ENCODE assay signal across 14 mouse cellular contexts in genomic region chr2:29324456-29324855, GRCm38 (mm10). TPM values are rescaled to one million over a fixed set of nuclear protein-coding genes. Genes with fewer than 3 reads are reported as not detected.
DNase-seq lines count a peak whose midpoint lies in the region; ATAC-seq and TF ChIP-seq lines count a peak whose summit lies in the region.
"Had no signal": no experiment of that assay in that cellular context is flagged by ENCODE, and none has a peak within 500 bp of the region (broad histone marks: within the 10 kb centered on the region; RNA-seq: fewer than 3 reads in every experiment).

No protein-coding gene starts in this region.

- in situ Hi-C loops in ES-E14 (cut with MboI; ENCODE audit: low sequenced_read_pairs in 2 of 2, unreplicated experiment in 2 of 2): no loop called here

- no peak overlapping the region for H3K4me2 ChIP-seq in intestine, embryonic 16.5 days (ENCODE audit: low read depth, low read length)
- H3K4me2 ChIP-seq: hindbrain, embryonic 15.5 days; liver, embryonic 15.5 days had no signal

- 64% methylated on average over 2 of the region's 2 CpGs for WGBS in intestine, embryonic 16.5 days

- H3K9ac ChIP-seq in ES-E14 (ENCODE audit: insufficient read depth, low read depth, low read length, poor library complexity, severe bottlenecking): no peak overlapping the region
- H3K9ac ChIP-seq in intestine, embryonic 16.5 days (ENCODE audit: low read depth, low read length): no peak overlapping the region
- H3K9ac ChIP-seq: hindbrain, embryonic 15.5 days; liver, embryonic 15.5 days had no signal

- no peaks in the 10 kb centered on the region for H3K4me1 ChIP-seq in ES-E14 (ENCODE audit: control insufficient read depth in 2 of 2, insufficient read depth in 2 of 2, low read length in 2 of 2, poor library complexity in 1 of 2)
- H3K4me1 ChIP-seq in intestine, embryonic 16.5 days (ENCODE audit: control insufficient read depth, insufficient read depth, low read length): no peaks in the 10 kb centered on the region
- H3K4me1 ChIP-seq: liver, embryonic 15.5 days had no signal

- H3K9me3 ChIP-seq in ES-E14 (ENCODE audit: control insufficient read depth, insufficient read depth, low read depth, low read length): no peaks in the 10 kb centered on the region
- no peaks in the 10 kb centered on the region for H3K9me3 ChIP-seq in intestine, embryonic 16.5 days (ENCODE audit: control insufficient read depth, low read length)
- H3K9me3 ChIP-seq: hindbrain, embryonic 15.5 days; liver, embryonic 15.5 days had no signal

- no peak overlapping the region for H3K27ac ChIP-seq in ES-E14 (ENCODE audit: insufficient read depth, low read depth, low read length, poor library complexity, severe bottlenecking)
- H3K27ac ChIP-seq in intestine, embryonic 16.5 days (ENCODE audit: low read length): no peak overlapping the region
- H3K27ac ChIP-seq: hindbrain, embryonic 15.5 days; liver, embryonic 15.5 days had no signal

- no peaks in the 10 kb centered on the region for H3K36me3 ChIP-seq in ES-E14 (ENCODE audit: control insufficient read depth, insufficient read depth, low read length, poor library complexity, severe bottlenecking)
- no peaks in the 10 kb centered on the region for H3K36me3 ChIP-seq in intestine, embryonic 16.5 days (ENCODE audit: control insufficient read depth, insufficient read depth, low read length)
- H3K36me3 ChIP-seq: hindbrain, embryonic 15.5 days; liver, embryonic 15.5 days had no signal

- H3K27me3 ChIP-seq in intestine, embryonic 16.5 days (replicated peaks; ENCODE audit: control insufficient read depth, insufficient read depth, low read length): no peaks in the 10 kb centered on the region
- H3K27me3 ChIP-seq: hindbrain, embryonic 15.5 days; liver, embryonic 15.5 days had no signal

- ATAC-seq in intestine, embryonic 16.5 days: no peak

- no peak overlapping the region for H3K4me3 ChIP-seq in ES-E14 (ENCODE audit: insufficient read depth in 1 of 2, low read depth in 1 of 2, low read length in 2 of 2, poor library complexity in 1 of 2, severe bottlenecking in 1 of 2)
- no peak overlapping the region for H3K4me3 ChIP-seq in intestine, embryonic 16.5 days (ENCODE audit: low read length)
- H3K4me3 ChIP-seq: hindbrain, embryonic 15.5 days; liver, embryonic 15.5 days had no signal

- DNase-seq in layer of hippocampus, adult 18-20 months (ENCODE audit: low spot score in 2 of 2): peak; percentile 22 to 72
- DNase-seq in layer of hippocampus, postnatal 25 days (ENCODE audit: extremely low spot score in 1 of 2, low spot score in 1 of 2): no peak
- DNase-seq in 3134 (ENCODE audit: extremely low read depth, insufficient read length, low spot score) (peak; percentile 29), ES-E14 (ENCODE audit: low read depth, low spot score) (no peak)
- DNase-seq in c-Kit-negative CD71-positive TER-119-positive erythroid progenitor cells, embryonic 14.5 days (ENCODE audit: low read depth, low spot score): peak; percentile 11
- no peak for DNase-seq in left cerebral cortex, adult 9 months (ENCODE audit: low spot score in 2 of 2)
- DNase-seq: cerebellum, adult 9-10 months; gastrocnemius, postnatal 25 days; heart, postnatal 14 days; kidney, adult 8-10 months; right cerebral cortex, postnatal 4 days had no signal

TF ChIP-seq in ES-E14, 5 proteins besides CTCF, POLR2A, EP300 and RAD21:
- TF ChIP-seq MAFK (IDR thresholded peaks at IDR 0.05; ENCODE audit: insufficient read depth, low read depth, low read length) (0 out of 2 replicates have a peak, but pooled peaks have one; percentile 20), ZC3H11A (IDR thresholded peaks at IDR 0.05; ENCODE audit: borderline replicate concordance, low read depth, low read length) (no peak)

RNA-seq across cellular contexts. Expression of gene Med27, which starts 22.2 kb away (rescaled TPM):
- total RNA-seq in layer of hippocampus, adult 18-20 months (2021): 10 to 100 TPM; 48.2 to 49.0 TPM
- 10 to 100 TPM; 41.9 to 46.7 TPM for total RNA-seq in layer of hippocampus, postnatal 25 days (2021)
- 21.5 and 25.6 TPM in 2 replicates for total RNA-seq in ES-E14 (2012; rRNA removed)
- 35.9 and 41.4 TPM in 2 replicates for polyA plus RNA-seq in intestine, embryonic 16.5 days (2015; fragmentation: Nextera tagmentation; extraction: Ambion mirVana)

Comparison
In these comparisons a context has a peak if more than half of its experiments do, and no peak if none do; other contexts are left out.
1. DNase-seq: peak in layer of hippocampus, adult 18-20 months (2 of 2), 3134 (single experiment) and c-Kit-negative CD71-positive TER-119-positive erythroid progenitor cells, embryonic 14.5 days (single experiment); none in layer of hippocampus, postnatal 25 days (0 of 2), ES-E14 (single experiment) and left cerebral cortex, adult 9 months (0 of 2).